Mouse (Mus musculus): Measurements from ENCODE around the gene Gm6899.

The Gm6899 gene

GRCm38 (mm10) chr11:26593061-26594059 lies at the start of gene Gm6899, which contains the start of gene Vrk2:
Gene Gm6899, plus strand, starts transcription at chr11:26593241.
Gene Vrk2, minus strand, starts transcription at chr11:26593999.
- peak; percentile 54 for DNase-seq (ENCODE audit: low spot score)

- DNase-seq (ENCODE audit: low spot score) = no peak
Observed at GRCm38 (mm10) chr11:26551551-26551950, 41.5 kb upstream of the Gm6899 start.

- DNase-seq (ENCODE audit: low spot score) = no peak
Observed at GRCm38 (mm10) chr11:26585409-26586366, 7.4 kb upstream of the Gm6899 start.

- DNase-seq (ENCODE audit: low spot score) = peak; percentile 47
Observed at GRCm38 (mm10) chr11:26586367-26587183, 6.5 kb upstream of the Gm6899 start.

GRCm38 (mm10) chr11:26587184-26587524 lies 5.9 kb upstream of the Gm6899 start:
- no peak for DNase-seq (ENCODE audit: low spot score)

GRCm38 (mm10) chr11:26592395-26593053 lies 517 bp upstream of the Gm6899 start:
- DNase-seq (ENCODE audit: low spot score) = no peak

GRCm38 (mm10) chr11:26594487-26594886 lies 1.4 kb downstream of the Gm6899 start:
- no peak for DNase-seq (ENCODE audit: low spot score)

- no peak for DNase-seq (ENCODE audit: low spot score)
Observed at GRCm38 (mm10) chr11:26596186-26596585, 3.1 kb downstream of the Gm6899 start.

GRCm38 (mm10) chr11:26597145-26597544 lies 4.1 kb downstream of the Gm6899 start:
- DNase-seq (ENCODE audit: low spot score) = no peak

GRCm38 (mm10) chr11:26597761-26598160 lies 4.7 kb downstream of the Gm6899 start:
- DNase-seq (ENCODE audit: low spot score) = no peak

- DNase-seq (ENCODE audit: low spot score) = no peak
Observed at GRCm38 (mm10) chr11:26598876-26599275, 5.8 kb downstream of the Gm6899 start.

GRCm38 (mm10) chr11:26600692-26601091 lies 7.7 kb downstream of the Gm6899 start:
- no peak for DNase-seq (ENCODE audit: low spot score)

GRCm38 (mm10) chr11:26601571-26602175 lies 8.6 kb downstream of the Gm6899 start:
- DNase-seq (ENCODE audit: low spot score) = no peak

- no peak for DNase-seq (ENCODE audit: low spot score)
Observed at GRCm38 (mm10) chr11:26604061-26604655, 11.1 kb downstream of the Gm6899 start.

- peak; percentile 36 for DNase-seq (ENCODE audit: low spot score)
Observed at GRCm38 (mm10) chr11:26608795-26609194, 15.8 kb downstream of the Gm6899 start.

- no peak for DNase-seq (ENCODE audit: low spot score)
Observed at GRCm38 (mm10) chr11:26618475-26619223, 25.6 kb downstream of the Gm6899 start.

GRCm38 (mm10) chr11:26622727-26623126 lies 29.7 kb downstream of the Gm6899 start:
- no peak for DNase-seq (ENCODE audit: low spot score)

- DNase-seq (ENCODE audit: low spot score) = no peak
Observed at GRCm38 (mm10) chr11:26636239-26636638, 43.2 kb downstream of the Gm6899 start.

GRCm38 (mm10) chr11:26640314-26640785 lies 47.3 kb downstream of the Gm6899 start:
- DNase-seq (ENCODE audit: low spot score) = peak; percentile 6
